Mouse (Mus musculus): Measurements from ENCODE around the gene Tmprss3. TPM values are rescaled to one million over a fixed set of nuclear protein-coding genes. Genes with fewer than 3 reads are reported as not detected.
A peak's percentile ranks its signal among the peaks of the same experiment; 100 is the strongest.

Tmprss3 gene
- polyA plus RNA-seq, 1 experiment, result 0.24 TPM

- Histone ChIP-seq H3K4me3 (ENCODE audit: low read depth, low read length) (no peak overlapping the region), H3K9ac (ENCODE audit: low read depth, poor library complexity, severe bottlenecking) (no peak overlapping the region), H3K27ac (ENCODE audit: insufficient read depth, low read length) (no peak overlapping the region), H3K4me1 (ENCODE audit: control insufficient read depth, insufficient read depth, low read length) (no peaks in the 10 kb centered on the region), H3K36me3 (ENCODE audit: control insufficient read depth, insufficient read depth, low read length, poor library complexity, severe bottlenecking) (no peaks in the 10 kb centered on the region), H3K9me3 (replicated peaks; ENCODE audit: control insufficient read depth, insufficient read depth, low read length, poor library complexity, severe bottlenecking) (no peaks in the 10 kb centered on the region), H3K27me3 (ENCODE audit: control insufficient read depth, insufficient read depth, low read length, poor library complexity, severe bottlenecking) (no peaks in the 10 kb centered on the region)
- TF ChIP-seq CTCF (IDR thresholded peaks at IDR 0.05; ENCODE audit: low read depth, low read length) (no peak), POLR2A (IDR thresholded peaks at IDR 0.05; ENCODE audit: insufficient read depth, low read length) (no peak), EP300 (IDR thresholded peaks at IDR 0.05; ENCODE audit: insufficient read depth, low read depth, low read length) (no peak)
Measured at GRCm38 (mm10) chr17:31191825-31192224, 7.0 kb downstream of the Tmprss3 start.

- peaks cover 2% of the 10 kb centered on the region for H3K4me1 ChIP-seq (ENCODE audit: control insufficient read depth, insufficient read depth, low read length)
- no peak overlapping the region for H3K4me3 ChIP-seq (ENCODE audit: low read depth, low read length)
- H3K9ac ChIP-seq (ENCODE audit: low read depth, poor library complexity, severe bottlenecking), result no peak overlapping the region
- no peaks in the 10 kb centered on the region for H3K9me3 ChIP-seq (replicated peaks; ENCODE audit: control insufficient read depth, insufficient read depth, low read length, poor library complexity, severe bottlenecking)
- H3K36me3 ChIP-seq (ENCODE audit: control insufficient read depth, insufficient read depth, low read length, poor library complexity, severe bottlenecking), result no peaks in the 10 kb centered on the region
- no peaks in the 10 kb centered on the region for H3K27me3 ChIP-seq (ENCODE audit: control insufficient read depth, insufficient read depth, low read length, poor library complexity, severe bottlenecking)
- TF ChIP-seq POLR2A (IDR thresholded peaks at IDR 0.05; ENCODE audit: insufficient read depth, low read length) (no peak), EP300 (IDR thresholded peaks at IDR 0.05; ENCODE audit: insufficient read depth, low read depth, low read length) (no peak), CTCF (IDR thresholded peaks at IDR 0.05; ENCODE audit: low read depth, low read length) (peak; percentile 90)
- no peak overlapping the region for H3K27ac ChIP-seq (ENCODE audit: insufficient read depth, low read length)
Measured at GRCm38 (mm10) chr17:31187370-31187769, 11.4 kb downstream of the Tmprss3 start.

GRCm38 (mm10) chr17:31184269-31184990 lies 14.3 kb downstream of the Tmprss3 start:
- peaks cover 2% of the 10 kb centered on the region for H3K4me1 ChIP-seq (ENCODE audit: control insufficient read depth, insufficient read depth, low read length)
- H3K4me3 ChIP-seq (ENCODE audit: low read depth, low read length), result no peak overlapping the region
- no peak overlapping the region for H3K27ac ChIP-seq (ENCODE audit: insufficient read depth, low read length)
- no peaks in the 10 kb centered on the region for H3K9me3 ChIP-seq (replicated peaks; ENCODE audit: control insufficient read depth, insufficient read depth, low read length, poor library complexity, severe bottlenecking)
- TF ChIP-seq CTCF (IDR thresholded peaks at IDR 0.05; ENCODE audit: low read depth, low read length), result no peak
- no peak for TF ChIP-seq EP300 (IDR thresholded peaks at IDR 0.05; ENCODE audit: insufficient read depth, low read depth, low read length)
- no peak for TF ChIP-seq POLR2A (IDR thresholded peaks at IDR 0.05; ENCODE audit: insufficient read depth, low read length)
- H3K36me3 ChIP-seq (ENCODE audit: control insufficient read depth, insufficient read depth, low read length, poor library complexity, severe bottlenecking), result no peaks in the 10 kb centered on the region
- no peaks in the 10 kb centered on the region for H3K27me3 ChIP-seq (ENCODE audit: control insufficient read depth, insufficient read depth, low read length, poor library complexity, severe bottlenecking)
- H3K9ac ChIP-seq (ENCODE audit: low read depth, poor library complexity, severe bottlenecking), result no peak overlapping the region

GRCm38 (mm10) chr17:31183180-31183974 lies 15.4 kb downstream of the Tmprss3 start:
- Histone ChIP-seq H3K27ac (ENCODE audit: insufficient read depth, low read length) (no peak overlapping the region), H3K4me3 (ENCODE audit: low read depth, low read length) (no peak overlapping the region), H3K27me3 (ENCODE audit: control insufficient read depth, insufficient read depth, low read length, poor library complexity, severe bottlenecking) (no peaks in the 10 kb centered on the region), H3K4me1 (ENCODE audit: control insufficient read depth, insufficient read depth, low read length) (peaks cover 2% of the 10 kb centered on the region), H3K36me3 (ENCODE audit: control insufficient read depth, insufficient read depth, low read length, poor library complexity, severe bottlenecking) (no peaks in the 10 kb centered on the region), H3K9ac (ENCODE audit: low read depth, poor library complexity, severe bottlenecking) (no peak overlapping the region), H3K9me3 (replicated peaks; ENCODE audit: control insufficient read depth, insufficient read depth, low read length, poor library complexity, severe bottlenecking) (no peaks in the 10 kb centered on the region)
- TF ChIP-seq EP300 (IDR thresholded peaks at IDR 0.05; ENCODE audit: insufficient read depth, low read depth, low read length), result no peak
- no peak for TF ChIP-seq CTCF (IDR thresholded peaks at IDR 0.05; ENCODE audit: low read depth, low read length)
- TF ChIP-seq POLR2A (IDR thresholded peaks at IDR 0.05; ENCODE audit: insufficient read depth, low read length), result no peak

GRCm38 (mm10) chr17:31181490-31181889 lies 17.3 kb downstream of the Tmprss3 start:
- TF ChIP-seq POLR2A (IDR thresholded peaks at IDR 0.05; ENCODE audit: insufficient read depth, low read length) (no peak), EP300 (IDR thresholded peaks at IDR 0.05; ENCODE audit: insufficient read depth, low read depth, low read length) (no peak), CTCF (IDR thresholded peaks at IDR 0.05; ENCODE audit: low read depth, low read length) (no peak)
- Histone ChIP-seq H3K9me3 (replicated peaks; ENCODE audit: control insufficient read depth, insufficient read depth, low read length, poor library complexity, severe bottlenecking) (no peaks in the 10 kb centered on the region), H3K4me3 (ENCODE audit: low read depth, low read length) (no peak overlapping the region), H3K27ac (ENCODE audit: insufficient read depth, low read length) (no peak overlapping the region), H3K36me3 (ENCODE audit: control insufficient read depth, insufficient read depth, low read length, poor library complexity, severe bottlenecking) (no peaks in the 10 kb centered on the region), H3K4me1 (ENCODE audit: control insufficient read depth, insufficient read depth, low read length) (peaks cover 2% of the 10 kb centered on the region), H3K9ac (ENCODE audit: low read depth, poor library complexity, severe bottlenecking) (no peak overlapping the region), H3K27me3 (ENCODE audit: control insufficient read depth, insufficient read depth, low read length, poor library complexity, severe bottlenecking) (no peaks in the 10 kb centered on the region)

- H3K4me1 ChIP-seq (ENCODE audit: control insufficient read depth, insufficient read depth, low read length), result no peaks in the 10 kb centered on the region
- H3K9me3 ChIP-seq (replicated peaks; ENCODE audit: control insufficient read depth, insufficient read depth, low read length, poor library complexity, severe bottlenecking), result no peaks in the 10 kb centered on the region
- no peaks in the 10 kb centered on the region for H3K27me3 ChIP-seq (ENCODE audit: control insufficient read depth, insufficient read depth, low read length, poor library complexity, severe bottlenecking)
Measured at GRCm38 (mm10) chr17:31176321-31176720, 22.5 kb downstream of the Tmprss3 start.

More at GRCm38 (mm10) chr17:31176321-31176720, 22.5 kb downstream of the Tmprss3 start:
- Histone ChIP-seq H3K4me3 (ENCODE audit: low read depth, low read length) (no peak overlapping the region), H3K27ac (ENCODE audit: insufficient read depth, low read length) (no peak overlapping the region), H3K36me3 (ENCODE audit: control insufficient read depth, insufficient read depth, low read length, poor library complexity, severe bottlenecking) (no peaks in the 10 kb centered on the region), H3K9ac (ENCODE audit: low read depth, poor library complexity, severe bottlenecking) (no peak overlapping the region)
- TF ChIP-seq EP300 (IDR thresholded peaks at IDR 0.05; ENCODE audit: insufficient read depth, low read depth, low read length), result no peak
- TF ChIP-seq POLR2A (IDR thresholded peaks at IDR 0.05; ENCODE audit: insufficient read depth, low read length), result no peak
- TF ChIP-seq CTCF (IDR thresholded peaks at IDR 0.05; ENCODE audit: low read depth, low read length), result no peak
